Comparison of ENCODE assay signal across 8 mouse cellular contexts in the genomic region with DNA sequence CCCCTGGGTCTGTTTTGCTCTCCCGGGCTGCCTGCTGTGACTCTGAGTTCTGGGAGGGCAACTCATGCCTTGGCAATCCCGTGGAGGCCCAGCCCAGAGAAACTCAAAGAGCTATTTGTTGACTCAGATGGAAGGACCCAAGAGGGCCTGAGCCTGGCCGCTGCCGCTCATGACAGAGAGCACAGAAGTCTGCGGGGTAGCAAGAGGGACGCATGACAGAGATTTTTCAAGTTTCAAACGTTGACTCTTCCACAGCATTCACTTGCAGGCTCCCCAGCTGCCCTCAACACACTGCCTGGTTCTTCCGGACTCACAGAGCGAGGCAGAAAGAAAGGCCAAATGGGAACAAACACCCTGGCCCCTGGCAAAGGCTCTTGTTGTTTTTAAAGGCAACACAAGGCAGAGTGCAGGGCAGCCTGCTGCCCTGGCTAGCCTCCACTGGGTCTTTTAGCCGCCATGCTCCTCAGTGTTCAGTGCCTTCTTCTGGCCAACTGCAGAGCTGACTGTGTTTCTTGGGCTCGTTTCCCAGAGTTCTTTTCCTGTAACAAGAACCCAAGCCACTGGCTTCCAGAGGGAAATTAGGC.
DNase-seq lines count a peak whose midpoint lies in the region; TF ChIP-seq lines count a peak whose summit lies in the region.

No protein-coding gene starts in this region.

- DNase-seq in liver, adult 2 months (ENCODE audit: extremely low read depth, low read depth, low spot score): peak; percentile 24
- no peak for DNase-seq in liver
- peak; percentile 41 to 53 for DNase-seq in cerebellum, postnatal 25 days
- DNase-seq in heart, postnatal 10 days: peak; percentile 53 to 59
- DNase-seq in kidney, postnatal 4 days: peak; percentile 43 to 65
- peak; percentile 45 for DNase-seq in lung, postnatal 25 days (ENCODE audit: low spot score)
- no peak for DNase-seq in urinary bladder, adult 2 months (ENCODE audit: low spot score)
- no peak for DNase-seq in B cell, adult 2 months

- no peaks in the 10 kb centered on the region for H3K4me1 ChIP-seq in liver, adult 2 months (ENCODE audit: control insufficient read depth, insufficient read depth, low read length)

- H3K27me3 ChIP-seq in liver, adult 2 months (ENCODE audit: control insufficient read depth, insufficient read depth, low read length): no peaks in the 10 kb centered on the region

- no peak overlapping the region for H3K27ac ChIP-seq in liver, adult 2 months (replicated peaks; ENCODE audit: insufficient read depth, low read depth, low read length)

- intact Hi-C loops in heart, postnatal 10 days (cut with DNase I): loop anchor here (2.0 kb wide), 1 partner anchor 47 kb away; no protein-coding TSS in a partner anchor

- no peaks in the 10 kb centered on the region for H3K36me3 ChIP-seq in liver, adult 2 months (ENCODE audit: control insufficient read depth, insufficient read depth, low read length)

- WGBS in liver, adult 2 months: 55% methylated on average over 11 of the region's 11 CpGs

- H3K4me3 ChIP-seq in liver, adult 2 months (ENCODE audit: insufficient read depth, low read depth, low read length): no peak overlapping the region

- no peak overlapping the region for H3K9ac ChIP-seq in liver, adult 2 months (ENCODE audit: low read depth, low read length)

- H3K79me2 ChIP-seq in liver, adult 2 months (ENCODE audit: control insufficient read depth, insufficient read depth, low read length): no peaks in the 10 kb centered on the region

- TF ChIP-seq POLR2A in liver, adult 2 months (IDR thresholded peaks at IDR 0.05; ENCODE audit: extremely low read depth, insufficient read depth, low read length): no peak

- TF ChIP-seq CTCF in liver, adult 2 months (IDR thresholded peaks at IDR 0.05; ENCODE audit: low read depth, low read length): no peak

Comparison
In these comparisons a context has a peak if more than half of its experiments do, and no peak if none do; other contexts are left out.
1. DNase-seq: peak in liver, adult 2 months (single experiment), cerebellum, postnatal 25 days (2 of 2), heart, postnatal 10 days (2 of 2), kidney, postnatal 4 days (2 of 2) and lung, postnatal 25 days (single experiment); none in liver (single experiment), urinary bladder, adult 2 months (single experiment) and B cell, adult 2 months (0 of 2).